Mouse (Mus musculus) heart, postnatal 0 days (tissue): Measurements from ENCODE around the gene Qpct. TPM values are rescaled to one million over a fixed set of nuclear protein-coding genes. Genes with fewer than 3 reads are reported as not detected.

Experiments
- ATAC-seq: fragments of 200-750 bp; cut with Nextera tagmentation; 2 replicates; pipeline ENCODE4 v1.8.0; 2017; ENCODE audit warnings: low read depth, moderate number of reproducible peaks, moderate library complexity; ENCODE audit not compliant: insufficient read depth
- DNase-seq: peaks from one replicate; pipeline ENCODE4 v3.0.0-alpha.2; 2016; ENCODE audit warnings: low spot score
- H3K27ac ChIP-seq: fragments of 300-500 bp; sonication (generic); 2 replicates; pipeline ENCODE4 v1.5.1; 2014; ENCODE audit warnings: low read depth, mild to moderate bottlenecking
- H3K27me3 ChIP-seq: fragments of 300-500 bp; sonication (generic); 2 replicates; pipeline ENCODE4 v1.6.1; 2014; ENCODE audit warnings: low read length, mixed read lengths; ENCODE audit not compliant: control insufficient read depth, insufficient read depth
- H3K36me3 ChIP-seq: fragments of 300-500 bp; sonication (generic); replicated peaks from 2 replicates; pipeline ENCODE4 v1.6.1; 2014; ENCODE audit warnings: low read length, mixed read lengths; ENCODE audit not compliant: control insufficient read depth, insufficient read depth
- H3K4me1 ChIP-seq: fragments of 300-500 bp; sonication (generic); 2 replicates; pipeline ENCODE4 v1.6.1; 2014; ENCODE audit warnings: antibody characterized with exemption; ENCODE audit not compliant: control insufficient read depth, insufficient read depth
- H3K4me2 ChIP-seq: fragments of 300-500 bp; sonication (generic); 2 replicates; pipeline ENCODE4 v1.6.1; 2014; ENCODE audit warnings: low read depth, mild to moderate bottlenecking, low read length, moderate library complexity
- H3K4me3 ChIP-seq: fragments of 300-500 bp; sonication (generic); 2 replicates; pipeline ENCODE4 v1.5.1; 2014; ENCODE audit warnings: low read depth, low read length
- H3K9ac ChIP-seq: fragments of 300-500 bp; sonication (generic); replicated peaks from 2 replicates; pipeline ENCODE4 v1.6.1; 2014; ENCODE audit warnings: low read depth, low read length, mixed read lengths
- H3K9me3 ChIP-seq: fragments of 300-500 bp; sonication (generic); replicated peaks from 2 replicates; pipeline ENCODE4 v1.6.1; 2016; ENCODE audit warnings: low read length; ENCODE audit not compliant: control insufficient read depth
- CTCF ChIP-seq: IDR thresholded peaks from 2 replicates; pipeline ENCODE4 v1.5.1; 2016; ENCODE audit warnings: antibody characterized with exemption, control low read depth, low read depth
- EP300 ChIP-seq: IDR thresholded peaks from 2 replicates; pipeline ENCODE4 v1.6.1; 2016; ENCODE audit warnings: antibody characterized with exemption, low read depth
- WGBS: fragments of 180-500 bp; shearing (Covaris S2); extraction: QIAGEN DNeasy Blood & Tissue Kit; methylation state at CpG from one replicate; pipeline ENCODE4 v1.1.7; 2014; 5-methylcytosine and 5-hydroxymethylcytosine counted together
- polyA plus RNA-seq: library from polyadenylated mRNA; unstranded; fragments of >200 nt; fragmentation: Nextera tagmentation; extraction: Ambion mirVana; gene quantifications from 2 replicates; pipeline ENCODE4 v1.2.1, GENCODE M21; 2015
- total RNA-seq: library from RNA; depleted of rRNA; stranded (reverse); fragments of >200 nt; gene quantifications from 2 replicates; pipeline ENCODE4 v1.2.3, GENCODE M21; 2014; ENCODE audit warnings: low replicate concordance

Qpct gene
- total and polyA plus RNA-seq, 2 experiments from 2014 or later: 21.2 to 26.3 TPM

DNA sequence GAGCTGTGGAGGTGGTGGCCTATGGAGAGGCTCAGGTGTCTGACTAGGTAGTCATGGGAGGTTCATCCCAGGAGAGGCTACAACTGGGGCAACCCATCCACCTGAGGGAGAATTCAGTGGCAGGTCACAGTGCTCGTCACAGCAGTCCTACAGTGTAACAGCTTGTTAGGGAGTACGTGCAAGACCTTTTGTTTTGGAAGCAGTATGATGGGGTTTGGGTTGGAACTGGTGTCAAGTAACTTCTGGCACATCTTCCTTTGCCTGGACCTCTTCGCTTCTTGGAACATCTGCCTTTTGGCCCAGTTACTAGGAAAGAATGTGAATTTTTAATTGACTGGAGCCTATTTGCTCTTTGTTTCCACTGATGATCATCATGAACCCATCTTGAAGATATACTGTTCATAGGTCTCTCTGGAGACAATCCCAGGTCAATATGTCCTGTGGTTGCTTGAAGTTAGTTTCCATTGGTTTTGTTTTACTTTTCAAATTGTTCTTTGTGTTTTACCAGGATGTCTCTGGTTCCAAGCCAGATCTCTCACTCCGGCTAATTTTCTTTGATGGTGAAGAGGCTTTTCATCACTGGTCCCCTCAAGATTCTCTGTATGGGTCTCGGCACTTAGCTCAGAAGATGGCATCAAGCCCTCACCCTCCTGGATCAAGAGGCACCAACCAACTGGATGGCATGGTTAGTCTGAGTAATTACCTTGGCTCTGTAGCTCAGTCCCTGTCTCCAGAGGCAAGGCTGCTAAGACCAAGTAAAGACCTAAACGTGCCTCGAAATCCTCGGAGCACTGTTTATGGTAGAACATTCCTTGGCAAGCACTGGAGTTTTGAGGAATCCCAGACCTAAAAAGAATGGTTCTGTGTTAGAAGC is 25.5 kb downstream of the Qpct start:
- Histone ChIP-seq H3K36me3 (no peaks in the 10 kb centered on the region), H3K4me2 (no peak overlapping the region), H3K4me3 (no peak overlapping the region), H3K27ac (no peak overlapping the region), H3K9ac (no peak overlapping the region), H3K27me3 (no peaks in the 10 kb centered on the region), H3K4me1 (no peaks in the 10 kb centered on the region), H3K9me3 (no peaks in the 10 kb centered on the region)
- no peak for ATAC-seq
- DNase-seq: no peak
- WGBS: 76% methylated on average over 8 of the region's 8 CpGs
- no peak for TF ChIP-seq EP300
- no peak for TF ChIP-seq CTCF

DNA sequence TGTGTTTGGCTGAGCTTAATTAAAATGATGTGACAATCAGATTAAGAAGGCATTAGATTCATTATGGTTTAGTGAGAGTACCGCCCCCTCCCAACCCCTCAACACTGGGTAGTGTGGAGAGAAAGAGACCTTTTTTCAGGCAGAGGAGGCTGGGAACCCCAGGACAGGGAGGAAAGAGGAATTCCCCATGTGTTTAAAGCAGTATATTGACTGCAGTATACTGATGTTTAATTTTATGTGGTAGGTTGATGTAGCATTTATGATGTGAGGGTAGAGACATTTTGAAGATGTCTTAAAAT is 26.1 kb downstream of the Qpct start:
- no peak overlapping the region for H3K4me3 ChIP-seq
- no peaks in the 10 kb centered on the region for H3K9me3 ChIP-seq
- H3K27ac ChIP-seq: no peak overlapping the region
- TF ChIP-seq EP300 (no peak), CTCF (no peak)
- no peaks in the 10 kb centered on the region for H3K36me3 ChIP-seq
- WGBS: 92% methylated on average over 1 of the region's 1 CpGs
- H3K4me2 ChIP-seq: no peak overlapping the region
- no peak for DNase-seq
- no peaks in the 10 kb centered on the region for H3K4me1 ChIP-seq
- no peak for ATAC-seq
- no peaks in the 10 kb centered on the region for H3K27me3 ChIP-seq
- no peak overlapping the region for H3K9ac ChIP-seq

DNA sequence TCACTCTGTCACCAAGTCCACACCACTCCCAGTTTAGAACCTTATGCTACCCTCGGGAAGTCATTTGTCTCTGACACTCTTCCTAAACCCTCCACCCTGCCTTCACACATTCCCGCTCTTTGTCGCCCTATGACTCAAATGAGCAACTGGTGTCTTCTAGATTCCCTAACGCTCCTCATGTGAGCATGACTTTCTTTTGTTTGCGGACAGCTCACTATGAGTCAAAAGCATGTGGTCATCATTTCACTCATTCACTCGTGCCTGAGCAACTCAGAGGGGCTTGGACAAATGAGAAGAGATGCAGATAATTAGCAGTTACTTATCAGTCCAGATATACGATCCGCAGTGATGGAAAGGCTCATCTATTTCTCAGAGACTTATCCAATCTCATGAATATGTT is 26.5 kb downstream of the Qpct start:
- WGBS: 81% methylated on average over 8 of the region's 8 CpGs
- no peaks in the 10 kb centered on the region for H3K4me1 ChIP-seq
- TF ChIP-seq EP300 (no peak), CTCF (no peak)

DNA sequence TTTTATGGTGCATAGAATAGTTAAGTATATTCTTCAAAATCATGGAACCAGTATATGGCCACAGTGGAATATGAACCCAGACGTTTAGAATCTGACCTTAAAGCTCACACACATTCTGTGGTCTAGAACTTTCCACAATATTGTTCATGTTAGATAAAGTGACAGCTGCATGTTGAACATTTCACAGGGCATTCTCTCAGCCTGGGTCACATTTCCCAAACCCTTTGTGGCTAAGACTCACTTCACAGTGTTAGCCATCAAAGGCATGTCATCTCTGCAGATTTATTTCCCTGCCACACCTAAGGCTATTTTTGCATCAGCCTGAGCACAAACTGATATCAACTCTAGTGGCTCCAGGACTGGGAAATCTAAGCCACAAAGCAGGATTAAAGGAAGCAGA is 40.0 kb downstream of the Qpct start:
- H3K27ac ChIP-seq: no peak overlapping the region
- WGBS: 11% methylated on average over 1 of the region's 1 CpGs
- TF ChIP-seq EP300 (no peak), CTCF (no peak)
- ATAC-seq (0 out of 2 replicates have a peak, but pooled peaks have one; percentile 36), DNase-seq (no peak)
- H3K36me3 ChIP-seq: no peaks in the 10 kb centered on the region
- H3K9me3 ChIP-seq: no peaks in the 10 kb centered on the region
- no peak overlapping the region for H3K9ac ChIP-seq
- H3K27me3 ChIP-seq: no peaks in the 10 kb centered on the region
- H3K4me1 ChIP-seq: peaks cover 4% of the 10 kb centered on the region; the same call in 1 of the 2 replicates
- no peak overlapping the region for H3K4me2 ChIP-seq
- H3K4me3 ChIP-seq: no peak overlapping the region

More for the DNA sequence above, 26.5 kb downstream of the Qpct start:
- Histone ChIP-seq H3K27me3 (no peaks in the 10 kb centered on the region), H3K4me3 (no peak overlapping the region), H3K9me3 (no peaks in the 10 kb centered on the region), H3K27ac (no peak overlapping the region), H3K4me2 (no peak overlapping the region), H3K9ac (no peak overlapping the region), H3K36me3 (no peaks in the 10 kb centered on the region)
- DNase-seq (no peak), ATAC-seq (no peak)

DNA sequence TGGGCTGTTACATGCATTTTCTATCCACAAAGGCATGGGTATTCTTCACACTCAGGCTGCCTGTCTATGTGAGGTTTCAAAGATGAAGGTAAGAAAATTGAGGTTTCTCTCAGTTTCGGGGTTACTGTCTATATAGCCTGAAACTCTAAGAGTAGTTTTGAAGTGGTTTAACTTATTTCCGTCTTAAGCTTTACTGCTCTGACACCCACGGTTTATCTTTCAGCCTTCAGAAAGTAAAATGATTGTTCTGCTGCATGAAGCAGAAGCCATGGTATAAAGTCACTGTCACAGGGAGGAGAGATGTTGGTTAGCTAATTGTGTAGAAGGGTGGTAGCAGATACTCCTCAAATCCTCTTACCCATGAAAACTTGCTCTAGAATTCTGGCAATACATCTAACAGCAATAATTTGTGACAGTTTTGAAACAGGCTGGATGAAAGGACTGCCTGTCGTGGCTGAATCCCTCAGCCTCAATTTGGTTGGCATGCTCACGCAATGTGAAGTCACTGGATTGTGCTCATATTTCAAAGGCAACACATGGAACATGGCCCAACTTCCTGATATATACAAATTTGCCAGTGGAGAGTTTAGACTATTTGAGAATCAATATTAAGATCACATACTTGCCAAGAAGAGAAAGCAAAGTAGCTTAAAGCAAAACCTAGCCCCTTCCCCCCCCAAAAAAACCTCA is 41.7 kb downstream of the Qpct start:
- no peak for ATAC-seq
- WGBS: 72% methylated on average over 5 of the region's 5 CpGs

More for the DNA sequence above, 41.7 kb downstream of the Qpct start:
- no peaks in the 10 kb centered on the region for H3K36me3 ChIP-seq
- DNase-seq: no peak
- no peak overlapping the region for H3K4me3 ChIP-seq
- peaks cover 4% of the 10 kb centered on the region; the same call in 1 of the 2 replicates for H3K4me1 ChIP-seq
- H3K27me3 ChIP-seq: no peaks in the 10 kb centered on the region
- no peak overlapping the region for H3K4me2 ChIP-seq
- no peaks in the 10 kb centered on the region for H3K9me3 ChIP-seq
- TF ChIP-seq EP300 (no peak), CTCF (no peak)
- no peak overlapping the region for H3K9ac ChIP-seq
- no peak overlapping the region for H3K27ac ChIP-seq
